8 mouse cellular contexts compared by ENCODE assay signal in genomic region chr11:120572752-120573584, GRCm38 (mm10). TPM values are rescaled to one million over a fixed set of nuclear protein-coding genes. Genes with fewer than 3 reads are reported as not detected.
DNase-seq lines count a peak whose midpoint lies in the region; ATAC-seq and TF ChIP-seq lines count a peak whose summit lies in the region.

Gene P4hb, minus strand, starts transcription at chr11:120573253.

- TF ChIP-seq CTCF in bone marrow, adult 2 months (IDR thresholded peaks at IDR 0.05; ENCODE audit: control insufficient read depth, insufficient read depth, low read length): no peak
- TF ChIP-seq CTCF in midbrain, postnatal 0 days (IDR thresholded peaks at IDR 0.05): no peak

- peaks cover 3% of the 10 kb centered on the region; the same call in 1 of the 2 replicates for H3K4me1 ChIP-seq in bone marrow, adult 2 months (ENCODE audit: control insufficient read depth, insufficient read depth, low read length)
- peaks cover 25% of the 10 kb centered on the region for H3K4me1 ChIP-seq in embryonic facial prominence, embryonic 15.5 days
- H3K4me1 ChIP-seq in limb, embryonic 14.5 days (ENCODE audit: control insufficient read depth, insufficient read depth, low read length): peaks cover 21% of the 10 kb centered on the region
- H3K4me1 ChIP-seq in midbrain, postnatal 0 days (ENCODE audit: insufficient read depth, low read length): peaks cover 6% of the 10 kb centered on the region

- TF ChIP-seq POLR2A in bone marrow, adult 2 months (IDR thresholded peaks at IDR 0.05; ENCODE audit: borderline replicate concordance, control insufficient read depth, low read depth, low read length): peak; percentile 93; the same call in 1 of the 2 replicates
- peak; percentile 98; the same call in 1 of the 2 replicates for TF ChIP-seq POLR2A in limb, embryonic 14.5 days (IDR thresholded peaks at IDR 0.05; ENCODE audit: borderline replicate concordance, extremely low read depth, insufficient read depth, insufficient read length)

- peak within 1 kb of the TSS; percentile 93 for H3K27ac ChIP-seq in bone marrow, adult 2 months (ENCODE audit: control insufficient read depth, insufficient read depth, low read depth, low read length, poor library complexity)
- peak within 1 kb of the TSS; percentile 98 for H3K27ac ChIP-seq in embryonic facial prominence, embryonic 15.5 days (replicated peaks)
- H3K27ac ChIP-seq in limb, embryonic 14.5 days (replicated peaks; ENCODE audit: low read depth, low read length): peak within 1 kb of the TSS; percentile 97
- peak within 1 kb of the TSS; percentile 87 for H3K27ac ChIP-seq in midbrain, postnatal 0 days (ENCODE audit: low read depth, low read length)

- peak within 1 kb of the TSS; percentile 94 for H3K9ac ChIP-seq in embryonic facial prominence, embryonic 15.5 days
- H3K9ac ChIP-seq in limb, embryonic 14.5 days (ENCODE audit: low read depth, low read length, severe bottlenecking): peak within 1 kb of the TSS; percentile 96
- peak within 1 kb of the TSS; percentile 86 for H3K9ac ChIP-seq in midbrain, postnatal 0 days (replicated peaks; ENCODE audit: low read length, poor library complexity, severe bottlenecking)

- DNase-seq in 416B (ENCODE audit: low read depth): peak; percentile 100
- DNase-seq in heart, adult 8-10 months (ENCODE audit: low spot score): peak; percentile 100
- DNase-seq in kidney, adult 9 months: peak; percentile 100
- DNase-seq in limb, embryonic 14.5 days (ENCODE audit: low spot score): peak; percentile 99
- peak; percentile 100 for DNase-seq in midbrain, postnatal 0 days (ENCODE audit: low spot score)
- DNase-seq in spleen, postnatal 14 days (ENCODE audit: low spot score in 2 of 2): peak; percentile 98

- H3K4me2 ChIP-seq in embryonic facial prominence, embryonic 15.5 days (replicated peaks): peak within 1 kb of the TSS; percentile 75
- H3K4me2 ChIP-seq in limb, embryonic 14.5 days (replicated peaks; ENCODE audit: low read depth, low read length, severe bottlenecking): peak within 1 kb of the TSS; percentile 76
- H3K4me2 ChIP-seq in midbrain, postnatal 0 days (ENCODE audit: low read depth, low read length, poor library complexity, severe bottlenecking): peak within 1 kb of the TSS; percentile 79

- peaks cover 43% of the 10 kb centered on the region for H3K36me3 ChIP-seq in embryonic facial prominence, embryonic 15.5 days
- peaks cover 45% of the 10 kb centered on the region for H3K36me3 ChIP-seq in limb, embryonic 14.5 days (ENCODE audit: control insufficient read depth, insufficient read depth, low read length)
- H3K36me3 ChIP-seq in midbrain, postnatal 0 days (ENCODE audit: insufficient read depth, low read length): peaks cover 26% of the 10 kb centered on the region

- H3K9me3 ChIP-seq in embryonic facial prominence, embryonic 15.5 days (replicated peaks): no peaks in the 10 kb centered on the region
- H3K9me3 ChIP-seq in limb, embryonic 14.5 days (ENCODE audit: control insufficient read depth, low read length): no peaks in the 10 kb centered on the region
- no peaks in the 10 kb centered on the region for H3K9me3 ChIP-seq in midbrain, postnatal 0 days (ENCODE audit: low read length)

- no peaks in the 10 kb centered on the region for H3K27me3 ChIP-seq in embryonic facial prominence, embryonic 15.5 days
- H3K27me3 ChIP-seq in limb, embryonic 14.5 days (ENCODE audit: control insufficient read depth, insufficient read depth, low read length): no peaks in the 10 kb centered on the region
- no peaks in the 10 kb centered on the region for H3K27me3 ChIP-seq in midbrain, postnatal 0 days (ENCODE audit: insufficient read depth, low read length)

- WGBS in bone marrow, adult 2 months: under 1% methylated on average over 94 of the region's 94 CpGs
- under 1% methylated on average over 94 of the region's 94 CpGs for WGBS in embryonic facial prominence, embryonic 15.5 days
- WGBS in limb, embryonic 14.5 days: under 1% methylated on average over 83 of the region's 94 CpGs
- under 1% methylated on average over 84 of the region's 94 CpGs for WGBS in midbrain, postnatal 0 days

- peak within 1 kb of the TSS; percentile 97 for H3K4me3 ChIP-seq in bone marrow, adult 2 months (replicated peaks; ENCODE audit: control insufficient read depth, low read depth, low read length)
- H3K4me3 ChIP-seq in embryonic facial prominence, embryonic 15.5 days (replicated peaks): peak within 1 kb of the TSS; percentile 97
- H3K4me3 ChIP-seq in limb, embryonic 14.5 days (replicated peaks; ENCODE audit: low read length): peak within 1 kb of the TSS; percentile 94
- peak within 1 kb of the TSS; percentile 96 for H3K4me3 ChIP-seq in midbrain, postnatal 0 days (ENCODE audit: low read depth, low read length)

- ATAC-seq in embryonic facial prominence, embryonic 15.5 days (ENCODE audit: insufficient number of reproducible peaks, low FRiP score, low TSS enrichment, low read depth): peak; percentile 96
- ATAC-seq in limb, embryonic 14.5 days (ENCODE audit: low FRiP score, low read depth): peak; percentile 94
- ATAC-seq in midbrain, postnatal 0 days (ENCODE audit: low FRiP score): peak; percentile 97

RNA-seq across cellular contexts. Expression of gene P4hb, which starts in this region (rescaled TPM):
- polyA plus RNA-seq in bone marrow, adult 2 months (2011; ENCODE audit: insufficient read depth, insufficient read length, low replicate concordance, missing spikeins): 86.5 and 236 TPM in 2 replicates
- 831 and 838 TPM in 2 replicates for polyA plus RNA-seq in embryonic facial prominence, embryonic 15.5 days (2015; fragmentation: Nextera tagmentation; extraction: Ambion mirVana)
- 100 to 1,000 TPM; 217 to 256 (median 229) TPM for total RNA-seq in heart, adult 8-10 months (2022)
- 569 and 645 TPM in 2 replicates for polyA plus RNA-seq in limb, embryonic 14.5 days (2012; rRNA removed)
- 968 and 988 TPM in 2 replicates for polyA plus RNA-seq in limb, embryonic 14.5 days (2014; fragmentation: Nextera tagmentation; extraction: Ambion mirVana)
- total RNA-seq in midbrain, postnatal 0 days (2014; rRNA removed): 161 and 165 TPM in 2 replicates
- polyA plus RNA-seq in midbrain, postnatal 0 days (2015; fragmentation: Nextera tagmentation; extraction: Ambion mirVana): 191 and 209 TPM in 2 replicates

Comparison
In these comparisons a context has a peak if more than half of its experiments do, and no peak if none do; other contexts are left out.
1. Peak in every context shown above with its lines: DNase-seq, ATAC-seq, H3K4me3 ChIP-seq and H3K27ac ChIP-seq.